Mouse (Mus musculus) brown adipose tissue, adult 24 weeks (tissue): ENCODE measurements around the gene Rictor. TPM values are rescaled to one million over a fixed set of nuclear protein-coding genes. Genes with fewer than 3 reads are reported as not detected.
"Not testable (repeated sequence)": the region's sequence is repeated elsewhere in the genome, so short reads cannot be mapped to it uniquely, and the experiment has no call there.

ENCODE experiments used
- H3K27ac ChIP-seq: fragments of 200-500 bp; replicated peaks from 2 replicates; pipeline ENCODE4 v1.5.1; 2012; ENCODE audit warnings: low read depth, mild to moderate bottlenecking, low read length
- H3K4me1 ChIP-seq: fragments of 200-500 bp; 2 replicates; pipeline ENCODE4 v1.6.1; 2012; ENCODE audit warnings: low read length, mixed read lengths; ENCODE audit not compliant: control insufficient read depth, insufficient read depth, insufficient read length
- H3K4me3 ChIP-seq: fragments of 200-500 bp; 2 replicates; pipeline ENCODE4 v1.5.1; 2012; ENCODE audit warnings: low read depth, mild to moderate bottlenecking, low read length, moderate library complexity; ENCODE audit not compliant: insufficient read depth
- polyA plus RNA-seq: library from polyadenylated mRNA; stranded (reverse); fragments of >200 nt; gene quantifications from 2 replicates; pipeline ENCODE4 v1.2.4, GENCODE M21; 2012; ENCODE audit not compliant: missing spikeins, insufficient read depth, insufficient read length

Gene Rictor
- polyA plus RNA-seq, 1 experiment: 7.4 TPM

- H3K4me3 ChIP-seq: no peak overlapping the region
- H3K27ac ChIP-seq: no peak overlapping the region
- no peaks in the 10 kb centered on the region for H3K4me1 ChIP-seq
Observed at GRCm38 (mm10) chr15:6787236-6787635, 79.1 kb downstream of the Rictor start.

GRCm38 (mm10) chr15:6790011-6790410 is 81.8 kb downstream of the Rictor start:
- H3K27ac ChIP-seq: no peak overlapping the region
- no peak overlapping the region for H3K4me3 ChIP-seq
- no peaks in the 10 kb centered on the region for H3K4me1 ChIP-seq

GRCm38 (mm10) chr15:6791648-6792047 is 83.5 kb downstream of the Rictor start:
- no peaks in the 10 kb centered on the region for H3K4me1 ChIP-seq
- H3K27ac ChIP-seq: no peak overlapping the region
- H3K4me3 ChIP-seq: no peak overlapping the region

GRCm38 (mm10) chr15:6792846-6793245 is 84.7 kb downstream of the Rictor start:
- Histone ChIP-seq H3K4me1 (no peaks in the 10 kb centered on the region), H3K27ac (no peak overlapping the region), H3K4me3 (no peak overlapping the region)

GRCm38 (mm10) chr15:6801212-6801611 is 93.0 kb downstream of the Rictor start:
- H3K27ac ChIP-seq, H3K4me3 ChIP-seq, H3K4me1 ChIP-seq: not testable (repeated sequence)

- Histone ChIP-seq H3K27ac (no peak overlapping the region), H3K4me3 (no peak overlapping the region), H3K4me1 (no peaks in the 10 kb centered on the region)
Observed at GRCm38 (mm10) chr15:6815807-6816206, 107.6 kb downstream of the Rictor start.

- H3K4me1 ChIP-seq: no peaks in the 10 kb centered on the region
- H3K27ac ChIP-seq: no peak overlapping the region
- H3K4me3 ChIP-seq: no peak overlapping the region
Observed at GRCm38 (mm10) chr15:6840199-6840598, 132.0 kb downstream of the Rictor start.

GRCm38 (mm10) chr15:6849851-6850250 is 141.7 kb downstream of the Rictor start:
- no peak overlapping the region for H3K4me3 ChIP-seq
- H3K4me1 ChIP-seq: peaks cover 5% of the 10 kb centered on the region; the same call in 1 of the 2 replicates
- no peak overlapping the region for H3K27ac ChIP-seq

Other genes starting within 250 kb of the Rictor start
- gene Fyb, start 185.5 kb upstream of the Rictor start, polyA plus RNA-seq: 4.6 and 12.6 TPM in 2 replicates
- 3.4 and 3.7 TPM in 2 replicates for gene Osmr, start 166.6 kb downstream of the Rictor start, polyA plus RNA-seq